Comparison of ENCODE assay signal across 28 mouse cellular contexts in genomic region chr2:25813364-25813763, GRCm38 (mm10). TPM values are rescaled to one million over a fixed set of nuclear protein-coding genes. Genes with fewer than 3 reads are reported as not detected.
DNase-seq lines count a peak whose midpoint lies in the region; ATAC-seq and TF ChIP-seq lines count a peak whose summit lies in the region.
"Had no signal": no experiment of that assay in that cellular context is flagged by ENCODE, and none has a peak within 500 bp of the region (broad histone marks: within the 10 kb centered on the region; RNA-seq: fewer than 3 reads in every experiment).

No protein-coding gene starts in this region.

- H3K27ac ChIP-seq in liver, adult 2 months (replicated peaks; ENCODE audit: insufficient read depth, low read depth, low read length): no peak overlapping the region
- H3K27ac ChIP-seq in liver, embryonic 12.5 days: no peak overlapping the region
- no peak overlapping the region for H3K27ac ChIP-seq in CH12.LX (ENCODE audit: insufficient read depth, low read depth)
- H3K27ac ChIP-seq in embryonic fibroblast, embryonic 13.5 days (ENCODE audit: insufficient read depth, low read length): no peak overlapping the region
- H3K27ac ChIP-seq: embryonic facial prominence, embryonic 15.5 days; forebrain, embryonic 10.5 days; heart, embryonic 13.5 days; hindbrain, embryonic 14.5 days; limb, embryonic 15.5 days; neural tube, embryonic 13.5 days had no signal

- DNase-seq in liver, adult 2 months (ENCODE audit: extremely low read depth, low read depth, low spot score): no peak
- peak; percentile 3 for DNase-seq in CH12.LX (ENCODE audit: extremely low read depth)
- DNase-seq in ES-CJ7 (ENCODE audit: low read depth, low spot score): peak; percentile 33
- no peak for DNase-seq in spleen, postnatal 36 days (ENCODE audit: low spot score in 2 of 2)
- DNase-seq in adrenal gland, postnatal 10 days: no peak
- DNase-seq: adrenal gland, postnatal 14 days; cerebellum, adult 18-20 months; cerebellum, postnatal 25 days; gastrocnemius, postnatal 10 days; heart, adult 18-20 months; heart, postnatal 36 days; kidney, postnatal 10 days; right cerebral cortex, adult 18-20 months; thymus, adult 18-20 months had no signal

- ATAC-seq in liver, embryonic 12.5 days: no peak
- ATAC-seq: intestine, embryonic 16.5 days had no signal

- TF ChIP-seq RAD21 in CH12.LX (IDR thresholded peaks at IDR 0.05; ENCODE audit: low read depth, low read length): no peak

- no peaks in the 10 kb centered on the region for H3K36me3 ChIP-seq in liver, adult 2 months (ENCODE audit: control insufficient read depth, insufficient read depth, low read length)
- H3K36me3 ChIP-seq in liver, embryonic 12.5 days: no peaks in the 10 kb centered on the region
- no peaks in the 10 kb centered on the region for H3K36me3 ChIP-seq in CH12.LX (replicated peaks in 1 of 2; ENCODE audit: control insufficient read depth in 1 of 2, insufficient read depth in 1 of 2, low read length in 1 of 2)
- H3K36me3 ChIP-seq: embryonic facial prominence, embryonic 15.5 days; forebrain, embryonic 10.5 days; heart, embryonic 13.5 days; limb, embryonic 15.5 days; neural tube, embryonic 13.5 days had no signal

- no peaks in the 10 kb centered on the region for H3K79me2 ChIP-seq in liver, adult 2 months (ENCODE audit: control insufficient read depth, insufficient read depth, low read length)
- H3K79me2 ChIP-seq in CH12.LX (replicated peaks; ENCODE audit: control insufficient read depth, extremely low read depth, insufficient read depth, poor library complexity, severe bottlenecking): no peaks in the 10 kb centered on the region

- WGBS in liver, adult 2 months: 92% methylated on average over 5 of the region's 5 CpGs
- 60% methylated on average over 5 of the region's 5 CpGs for WGBS in liver, embryonic 12.5 days (ENCODE audit: insufficient replicate concordance)

- no peak overlapping the region for H3K4me2 ChIP-seq in liver, embryonic 12.5 days
- H3K4me2 ChIP-seq in CH12.LX (ENCODE audit: insufficient read depth, low read depth, poor library complexity, severe bottlenecking): no peak overlapping the region
- H3K4me2 ChIP-seq: embryonic facial prominence, embryonic 15.5 days; heart, embryonic 13.5 days; hindbrain, embryonic 14.5 days; limb, embryonic 15.5 days; midbrain, embryonic 11.5 days; neural tube, embryonic 13.5 days had no signal

- TF ChIP-seq EP300 in CH12.LX (IDR thresholded peaks at IDR 0.05; ENCODE audit: low read length): no peak

- peaks cover 5% of the 10 kb centered on the region for H3K4me1 ChIP-seq in liver, adult 2 months (ENCODE audit: control insufficient read depth, insufficient read depth, low read length)
- no peaks in the 10 kb centered on the region for H3K4me1 ChIP-seq in liver, embryonic 12.5 days
- H3K4me1 ChIP-seq in CH12.LX (ENCODE audit: control insufficient read depth in 1 of 2, insufficient read depth in 2 of 2): no peaks in the 10 kb centered on the region; a peak in 1 of 4 replicates
- no peaks in the 10 kb centered on the region for H3K4me1 ChIP-seq in embryonic fibroblast, embryonic 13.5 days (ENCODE audit: control insufficient read depth, insufficient read depth, low read length)
- H3K4me1 ChIP-seq: embryonic facial prominence, embryonic 15.5 days; forebrain, embryonic 10.5 days; heart, embryonic 13.5 days; limb, embryonic 15.5 days; neural tube, embryonic 13.5 days had no signal

- no peaks in the 10 kb centered on the region for H3K9me3 ChIP-seq in liver, embryonic 12.5 days (replicated peaks)
- H3K9me3 ChIP-seq in CH12.LX (replicated peaks; ENCODE audit: low read length): peaks cover 3% of the 10 kb centered on the region
- H3K9me3 ChIP-seq: embryonic facial prominence, embryonic 15.5 days; forebrain, embryonic 10.5 days; limb, embryonic 15.5 days; neural tube, embryonic 13.5 days had no signal

- no peak for TF ChIP-seq POLR2A in liver, adult 2 months (IDR thresholded peaks at IDR 0.05; ENCODE audit: extremely low read depth, insufficient read depth, low read length)
- no peak for TF ChIP-seq POLR2A in CH12.LX (IDR thresholded peaks at IDR 0.05; ENCODE audit: low read depth, low read length)
- TF ChIP-seq POLR2A in embryonic fibroblast, embryonic 13.5 days (IDR thresholded peaks at IDR 0.05; ENCODE audit: low read depth, low read length): no peak

- dilution Hi-C loops in CH12.LX (cut with MboI; ENCODE audit: extremely low pct_ligation_motif_present, extremely low pct_unique_long_range_greater_than_20kb, low sequenced_read_pairs): no loop called here

- in situ Hi-C loops in CH12.LX (cut with MboI; ENCODE audit: low pct_ligation_motif_present, low pct_unique_long_range_greater_than_20kb, low sequenced_read_pairs): no loop called here

- H3K4me3 ChIP-seq in liver, adult 2 months (ENCODE audit: insufficient read depth, low read depth, low read length): no peak overlapping the region
- H3K4me3 ChIP-seq in liver, embryonic 12.5 days: no peak overlapping the region
- no peak overlapping the region for H3K4me3 ChIP-seq in CH12.LX (replicated peaks in 1 of 3; ENCODE audit: low read depth in 2 of 3, low read length in 2 of 3, poor library complexity in 1 of 3)
- no peak overlapping the region for H3K4me3 ChIP-seq in embryonic fibroblast, embryonic 13.5 days (ENCODE audit: insufficient read depth, low read length)
- H3K4me3 ChIP-seq: embryonic facial prominence, embryonic 15.5 days; forebrain, embryonic 10.5 days; heart, embryonic 13.5 days; limb, embryonic 15.5 days; neural tube, embryonic 13.5 days had no signal

- no peak overlapping the region for H3K9ac ChIP-seq in liver, adult 2 months (ENCODE audit: low read depth, low read length)
- H3K9ac ChIP-seq in liver, embryonic 12.5 days: no peak overlapping the region
- H3K9ac ChIP-seq in CH12.LX (ENCODE audit: insufficient read depth, low read depth): no peak overlapping the region
- H3K9ac ChIP-seq: embryonic facial prominence, embryonic 15.5 days; heart, embryonic 13.5 days; hindbrain, embryonic 14.5 days; limb, embryonic 15.5 days; neural tube, embryonic 13.5 days had no signal

- no peaks in the 10 kb centered on the region for H3K27me3 ChIP-seq in liver, adult 2 months (ENCODE audit: control insufficient read depth, insufficient read depth, low read length)
- H3K27me3 ChIP-seq in liver, embryonic 12.5 days (replicated peaks): no peaks in the 10 kb centered on the region
- H3K27me3 ChIP-seq in CH12.LX (replicated peaks): peaks cover 36% of the 10 kb centered on the region
- H3K27me3 ChIP-seq: embryonic facial prominence, embryonic 15.5 days; heart, embryonic 13.5 days; limb, embryonic 15.5 days; neural tube, embryonic 13.5 days had no signal

- TF ChIP-seq CTCF in liver, adult 2 months (IDR thresholded peaks at IDR 0.05; ENCODE audit: low read depth, low read length): peak; percentile 42; the same call in 1 of the 2 replicates
- TF ChIP-seq CTCF in CH12.LX (conservative IDR thresholded peaks at IDR 0.05 in 1 of 2, IDR thresholded peaks at IDR 0.05 in 1 of 2; ENCODE audit: low read depth in 2 of 2, low read length in 2 of 2): peak; percentile 29 to 31; a peak in 2 of 4 replicates
- peak; percentile 5; the same call in 1 of the 2 replicates for TF ChIP-seq CTCF in embryonic fibroblast, embryonic 13.5 days (IDR thresholded peaks at IDR 0.05; ENCODE audit: borderline replicate concordance, insufficient read depth, low read length)

RNA-seq across cellular contexts. Expression of gene Glt6d1, which starts 2.3 kb away (rescaled TPM):
- total RNA-seq in liver, adult 2 months (2014; rRNA removed): not detected in 2 replicates
- polyA plus RNA-seq in liver, adult 2 months (2012; rRNA removed): not detected in 2 replicates
- polyA plus RNA-seq in liver, embryonic 12.5 days (2016; fragmentation: Nextera tagmentation; extraction: Ambion mirVana): not detected in 2 replicates
- not detected in 2 replicates for total RNA-seq in CH12.LX (2012; rRNA removed)
- total RNA-seq in CH12.LX (2014; rRNA removed): not detected in 2 replicates
- not detected in 2 replicates for polyA plus RNA-seq in CH12.LX (2012; ENCODE audit: insufficient read length, low read depth)
- polyA plus RNA-seq in embryonic fibroblast, embryonic 13.5 days (2011; ENCODE audit: insufficient read length, low read depth, missing spikeins): not detected in 2 replicates
- total RNA-seq in adrenal gland, postnatal 10 days (2021): not detected
- total RNA-seq: adrenal gland, postnatal 14 days; gastrocnemius, postnatal 10 days; heart, adult 18-20 months; heart, postnatal 36 days; layer of hippocampus, adult 8-10 months; left cerebral cortex, adult 18-20 months; left cerebral cortex, postnatal 36 days had no signal
- polyA plus RNA-seq: embryonic facial prominence, embryonic 15.5 days; forebrain, embryonic 10.5 days; heart, embryonic 13.5 days; hindbrain, embryonic 14.5 days; intestine, embryonic 16.5 days; limb, embryonic 15.5 days; lung, embryonic 16.5 days; midbrain, embryonic 11.5 days; neural tube, embryonic 13.5 days had no signal

RNA-seq across cellular contexts. Expression of gene Lcn9, which starts 9.6 kb away (rescaled TPM):
- not detected in 2 replicates for total RNA-seq in liver, adult 2 months (2014; rRNA removed)
- not detected in 2 replicates for polyA plus RNA-seq in liver, adult 2 months (2012; rRNA removed)
- not detected in 2 replicates for polyA plus RNA-seq in liver, embryonic 12.5 days (2016; fragmentation: Nextera tagmentation; extraction: Ambion mirVana)
- total RNA-seq in CH12.LX (2012; rRNA removed) (not detected in 2 replicates), CH12.LX (2014; rRNA removed) (not detected in 2 replicates)
- polyA plus RNA-seq in CH12.LX (2012; ENCODE audit: insufficient read length, low read depth): not detected in 2 replicates
- not detected in 2 replicates for polyA plus RNA-seq in embryonic fibroblast, embryonic 13.5 days (2011; ENCODE audit: insufficient read length, low read depth, missing spikeins)
- not detected for total RNA-seq in adrenal gland, postnatal 10 days (2021)
- total RNA-seq: adrenal gland, postnatal 14 days; gastrocnemius, postnatal 10 days; heart, adult 18-20 months; heart, postnatal 36 days; layer of hippocampus, adult 8-10 months; left cerebral cortex, adult 18-20 months; left cerebral cortex, postnatal 36 days had no signal
- polyA plus RNA-seq: embryonic facial prominence, embryonic 15.5 days; forebrain, embryonic 10.5 days; heart, embryonic 13.5 days; hindbrain, embryonic 14.5 days; intestine, embryonic 16.5 days; limb, embryonic 15.5 days; lung, embryonic 16.5 days; midbrain, embryonic 11.5 days; neural tube, embryonic 13.5 days had no signal

RNA-seq across cellular contexts. Expression of gene Gm13539, which starts 31.3 kb away (rescaled TPM):
- total RNA-seq in liver, adult 2 months (2014; rRNA removed): not detected in 2 replicates
- polyA plus RNA-seq in liver, adult 2 months (2012; rRNA removed): not detected in 2 replicates
- polyA plus RNA-seq in liver, embryonic 12.5 days (2016; fragmentation: Nextera tagmentation; extraction: Ambion mirVana): not detected in 2 replicates
- total RNA-seq in CH12.LX (2012; rRNA removed) (not detected in 2 replicates), CH12.LX (2014; rRNA removed) (not detected in 2 replicates)
- polyA plus RNA-seq in CH12.LX (2012; ENCODE audit: insufficient read length, low read depth): not detected in 2 replicates
- polyA plus RNA-seq in embryonic fibroblast, embryonic 13.5 days (2011; ENCODE audit: insufficient read length, low read depth, missing spikeins): not detected in 2 replicates
- total RNA-seq in adrenal gland, postnatal 10 days (2021): not detected
- total RNA-seq: adrenal gland, postnatal 14 days; gastrocnemius, postnatal 10 days; heart, adult 18-20 months; heart, postnatal 36 days; layer of hippocampus, adult 8-10 months; left cerebral cortex, adult 18-20 months; left cerebral cortex, postnatal 36 days had no signal
- polyA plus RNA-seq: embryonic facial prominence, embryonic 15.5 days; forebrain, embryonic 10.5 days; heart, embryonic 13.5 days; hindbrain, embryonic 14.5 days; intestine, embryonic 16.5 days; limb, embryonic 15.5 days; lung, embryonic 16.5 days; midbrain, embryonic 11.5 days; neural tube, embryonic 13.5 days had no signal

RNA-seq across cellular contexts. Expression of gene Sohlh1, which starts 33.7 kb away (rescaled TPM):
- total RNA-seq in liver, adult 2 months (2014; rRNA removed): not detected in 2 replicates
- polyA plus RNA-seq in liver, adult 2 months (2012; rRNA removed): not detected in 2 replicates
- polyA plus RNA-seq in liver, embryonic 12.5 days (2016; fragmentation: Nextera tagmentation; extraction: Ambion mirVana): not detected in 2 replicates
- total RNA-seq in CH12.LX (2012; rRNA removed) (not detected in 2 replicates), CH12.LX (2014; rRNA removed) (not detected in 2 replicates)
- not detected in 2 replicates for polyA plus RNA-seq in CH12.LX (2012; ENCODE audit: insufficient read length, low read depth)
- not detected in 2 replicates for polyA plus RNA-seq in embryonic fibroblast, embryonic 13.5 days (2011; ENCODE audit: insufficient read length, low read depth, missing spikeins)
- not detected for total RNA-seq in adrenal gland, postnatal 10 days (2021)
- total RNA-seq: adrenal gland, postnatal 14 days; gastrocnemius, postnatal 10 days; heart, adult 18-20 months; heart, postnatal 36 days; layer of hippocampus, adult 8-10 months; left cerebral cortex, adult 18-20 months; left cerebral cortex, postnatal 36 days had no signal
- polyA plus RNA-seq: embryonic facial prominence, embryonic 15.5 days; forebrain, embryonic 10.5 days; heart, embryonic 13.5 days; hindbrain, embryonic 14.5 days; intestine, embryonic 16.5 days; limb, embryonic 15.5 days; lung, embryonic 16.5 days; midbrain, embryonic 11.5 days; neural tube, embryonic 13.5 days had no signal

RNA-seq across cellular contexts. Expression of gene Lcn11, which starts 36.5 kb away (rescaled TPM):
- total RNA-seq in liver, adult 2 months (2014; rRNA removed): not detected in 2 replicates
- not detected in 2 replicates for polyA plus RNA-seq in liver, adult 2 months (2012; rRNA removed)
- not detected in 2 replicates for polyA plus RNA-seq in liver, embryonic 12.5 days (2016; fragmentation: Nextera tagmentation; extraction: Ambion mirVana)
- not detected in 2 replicates for total RNA-seq in CH12.LX (2012; rRNA removed)
- not detected in 2 replicates for total RNA-seq in CH12.LX (2014; rRNA removed)
- not detected in 2 replicates for polyA plus RNA-seq in CH12.LX (2012; ENCODE audit: insufficient read length, low read depth)
- polyA plus RNA-seq in embryonic fibroblast, embryonic 13.5 days (2011; ENCODE audit: insufficient read length, low read depth, missing spikeins): not detected in 2 replicates
- total RNA-seq in adrenal gland, postnatal 10 days (2021): not detected
- total RNA-seq: adrenal gland, postnatal 14 days; gastrocnemius, postnatal 10 days; heart, adult 18-20 months; heart, postnatal 36 days; layer of hippocampus, adult 8-10 months; left cerebral cortex, adult 18-20 months; left cerebral cortex, postnatal 36 days had no signal
- polyA plus RNA-seq: embryonic facial prominence, embryonic 15.5 days; forebrain, embryonic 10.5 days; heart, embryonic 13.5 days; hindbrain, embryonic 14.5 days; intestine, embryonic 16.5 days; limb, embryonic 15.5 days; lung, embryonic 16.5 days; midbrain, embryonic 11.5 days; neural tube, embryonic 13.5 days had no signal

Comparison
In these comparisons a context has a peak if more than half of its experiments do, and no peak if none do; other contexts are left out.
1. DNase-seq: peak in CH12.LX (single experiment) and ES-CJ7 (single experiment); none in liver, adult 2 months (single experiment), spleen, postnatal 36 days (0 of 2) and adrenal gland, postnatal 10 days (single experiment).
2. Peak in every context shown above with its lines, with median percentiles within 50 percentile points of each other: CTCF ChIP-seq.